Mouse (Mus musculus) spleen, postnatal 4 days (tissue): Measurements from ENCODE around the gene Obsl1.

Experiments
- DNase-seq, 2 experiments: peaks; one replicate each; pipeline ENCODE4 v3.0.0; 2022; ENCODE audit warnings: low spot score in 2 of 2

Gene Obsl1

DNA sequence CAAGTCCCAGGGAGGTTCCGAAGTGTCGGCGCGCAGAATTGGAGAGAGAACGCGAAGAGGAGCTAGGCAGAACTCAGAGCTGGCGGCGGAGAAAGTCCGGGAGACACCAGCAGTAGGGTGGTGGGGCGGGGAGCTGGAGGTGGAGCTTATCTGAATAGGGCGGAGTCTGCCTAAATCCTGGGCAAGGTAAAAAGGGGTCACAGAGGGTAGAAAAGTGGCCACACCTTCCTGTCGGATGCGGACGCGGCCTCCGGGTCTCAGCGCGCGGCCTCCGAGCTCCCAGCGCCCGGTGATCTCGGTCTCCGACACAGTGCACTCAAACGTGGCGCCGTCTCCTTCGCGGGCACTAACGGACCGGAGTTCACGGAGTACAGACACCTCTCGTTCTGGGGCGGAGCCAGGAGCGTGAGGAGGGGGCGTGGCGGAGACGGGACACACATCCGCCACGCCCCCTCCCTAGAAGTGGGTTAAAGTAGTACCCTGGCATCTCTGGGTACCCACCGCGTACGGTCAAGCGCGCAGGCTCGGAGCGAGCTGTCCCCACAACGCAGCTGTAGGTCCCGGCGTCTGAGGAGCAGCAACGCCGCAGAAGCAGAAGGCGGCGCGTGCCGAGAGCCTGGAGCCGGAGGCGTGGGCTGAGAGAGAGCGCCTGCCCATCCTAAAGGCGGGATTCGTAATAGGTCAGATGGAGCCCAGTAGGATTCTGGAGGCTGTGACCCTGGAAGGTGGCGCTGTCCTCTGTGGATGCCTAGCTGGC lies 18.7 kb downstream of the Obsl1 start:
- no peak for DNase-seq

DNA sequence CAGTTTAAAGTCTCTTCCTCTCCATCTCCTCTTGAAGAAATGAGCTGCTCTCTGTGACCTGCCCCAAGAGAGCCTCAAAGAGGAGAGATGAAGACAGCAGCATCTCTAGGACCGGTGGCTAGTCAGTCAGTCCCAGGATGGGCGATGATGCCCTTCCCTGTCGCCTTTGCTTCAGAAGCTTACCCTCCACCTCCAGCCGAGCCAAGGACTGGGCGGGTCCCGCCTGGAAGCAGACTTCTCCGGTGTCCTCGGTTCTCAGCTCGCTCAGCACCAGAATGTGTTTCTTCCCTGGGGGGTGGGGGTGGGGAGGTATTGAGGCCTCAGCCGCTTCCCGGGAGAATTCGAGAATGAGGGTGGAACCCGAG lies 19.2 kb downstream of the Obsl1 start:
- DNase-seq, result no peak

DNA sequence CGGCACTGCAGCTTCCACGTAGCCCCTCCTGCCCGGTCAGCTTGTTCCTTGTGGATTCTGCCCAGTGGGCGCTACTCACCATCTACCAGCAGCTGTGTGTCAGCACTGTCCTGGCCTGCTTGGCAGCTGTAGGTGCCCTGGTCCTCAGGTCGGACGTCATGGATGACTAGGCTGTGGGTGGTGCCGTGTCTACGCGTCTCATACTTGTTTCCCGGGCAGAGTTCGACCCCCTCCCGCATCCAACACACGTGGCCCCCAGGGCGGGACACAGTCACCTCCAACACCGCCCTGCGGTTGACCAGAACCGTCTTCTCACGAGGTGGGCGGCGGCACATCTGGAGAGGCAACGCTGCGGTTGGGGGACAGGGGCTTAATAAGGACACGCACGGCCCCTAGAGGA lies 19.7 kb downstream of the Obsl1 start:
- no peak for DNase-seq

DNA sequence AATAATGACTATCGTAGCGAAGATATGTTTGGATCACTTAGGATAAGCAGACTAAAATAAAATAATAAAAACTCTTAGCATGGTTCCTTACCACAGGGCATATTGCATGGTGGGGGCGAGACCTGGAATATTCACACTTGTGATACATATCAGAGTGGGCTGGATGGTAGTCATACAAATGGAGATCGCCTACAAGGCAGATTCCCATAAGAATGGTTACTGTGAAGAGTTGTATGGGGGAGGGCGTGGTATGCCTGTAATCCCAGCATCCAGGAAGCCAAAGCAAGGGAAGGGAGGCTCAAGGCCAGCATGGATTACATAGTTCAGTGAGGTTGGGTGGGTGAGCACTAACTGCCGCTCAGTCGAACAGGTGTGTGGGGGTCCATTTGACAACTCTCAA lies 25.5 kb downstream of the Obsl1 start:
- no peak for DNase-seq

DNA sequence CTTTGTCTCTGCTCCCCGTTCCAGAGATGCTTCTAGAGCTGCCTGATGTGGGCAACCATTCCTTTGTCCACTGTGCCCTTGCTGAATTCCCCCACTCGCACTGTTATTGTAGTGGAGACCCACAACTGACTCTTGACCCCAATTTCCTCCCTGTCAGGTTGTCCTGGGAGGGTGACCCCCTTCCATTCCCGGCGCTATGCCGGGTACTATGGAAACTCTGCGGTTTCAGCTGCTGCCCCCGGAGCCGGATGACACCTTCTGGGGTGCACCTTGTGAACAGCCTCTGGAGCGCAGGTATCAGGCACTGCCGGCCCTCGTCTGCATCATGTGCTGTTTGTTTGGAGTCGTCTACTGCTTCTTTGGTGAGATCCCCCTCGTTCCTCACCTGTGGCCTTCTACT lies 26.2 kb downstream of the Obsl1 start:
- DNase-seq, result no peak

DNA sequence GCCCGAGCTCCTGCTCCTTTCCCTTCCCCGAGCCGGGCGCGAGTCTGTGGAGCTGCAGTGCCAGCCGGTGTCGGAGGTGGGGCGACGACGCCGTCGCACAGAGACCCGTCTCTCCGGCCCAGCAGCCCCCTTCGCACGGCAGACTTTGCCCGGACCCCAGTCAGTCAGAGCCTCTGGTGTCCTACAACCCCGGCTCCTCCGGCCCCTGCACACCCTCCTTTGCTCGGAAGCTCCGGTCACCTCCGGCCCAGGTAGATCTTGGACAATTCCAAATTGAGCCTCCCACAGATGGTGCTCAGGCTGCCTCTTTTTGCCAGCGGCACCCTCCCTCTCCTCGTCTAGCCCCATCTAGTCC lies 26.6 kb downstream of the Obsl1 start:
- DNase-seq, result no peak

DNA sequence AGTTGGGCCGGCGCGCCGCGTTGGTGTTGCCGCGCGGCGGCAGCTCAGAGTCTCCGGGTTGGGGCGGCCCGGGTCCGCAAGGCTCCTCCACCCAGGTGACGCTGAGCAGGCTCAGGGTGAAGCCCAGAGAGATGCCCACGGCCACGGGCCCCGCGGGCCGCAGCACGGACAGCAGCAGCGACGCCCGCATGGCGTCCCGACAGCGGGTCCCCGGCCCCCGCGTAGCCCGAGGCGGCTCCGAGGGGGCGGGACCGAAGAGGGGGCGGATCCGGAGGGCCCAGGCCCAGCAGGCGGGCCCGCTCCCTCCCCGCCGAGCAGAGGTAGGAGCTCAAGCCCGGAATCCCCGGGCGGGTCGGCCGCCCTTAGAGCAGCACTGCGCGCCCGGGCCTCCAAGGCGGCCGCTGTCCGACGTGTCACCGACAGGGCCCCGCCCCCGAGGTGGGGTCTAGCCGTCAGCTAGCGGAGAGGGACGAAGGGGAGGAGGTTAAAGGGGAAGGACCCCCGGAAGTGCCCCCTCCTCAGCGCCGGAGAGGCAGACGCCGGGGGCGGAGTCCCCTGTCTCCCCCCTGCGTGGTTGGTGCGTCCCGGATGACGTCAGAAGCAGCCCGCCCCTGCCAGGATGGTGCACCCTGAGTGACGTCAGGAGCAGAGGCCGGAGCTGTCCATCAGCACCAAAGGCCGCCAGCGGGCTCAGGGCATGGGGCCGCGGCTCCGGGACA lies 27.2 kb downstream of the Obsl1 start, which contains the start of the genes Chpf and Tmem198:
Chpf (minus strand) TSS at position 392 of the 719 bp plus-strand sequence.
Tmem198 (plus strand) TSS at position 617 of the 719 bp plus-strand sequence.
- peak; percentile 86 to 93 for DNase-seq

DNA sequence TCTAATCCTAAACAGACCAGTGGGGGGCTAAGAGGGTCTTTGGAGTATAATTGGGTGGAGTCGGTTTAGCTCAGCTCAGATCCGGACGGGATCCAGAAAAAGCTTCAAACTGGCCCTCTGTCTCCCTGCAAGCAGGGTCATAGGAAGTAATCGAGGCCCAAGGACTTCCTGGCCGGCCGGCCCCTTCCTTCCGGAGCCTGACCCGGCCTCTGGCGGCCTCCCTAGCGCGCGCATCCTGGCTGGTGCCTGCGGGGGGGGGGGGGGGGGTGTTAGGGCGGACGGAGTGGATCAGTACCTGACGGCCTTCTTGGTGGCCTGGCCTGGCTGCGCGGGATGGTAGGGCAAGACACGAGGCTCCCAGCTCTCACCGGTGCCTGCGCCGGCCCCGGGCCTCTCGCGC lies 27.8 kb downstream of the Obsl1 start:
- DNase-seq, result no peak

DNA sequence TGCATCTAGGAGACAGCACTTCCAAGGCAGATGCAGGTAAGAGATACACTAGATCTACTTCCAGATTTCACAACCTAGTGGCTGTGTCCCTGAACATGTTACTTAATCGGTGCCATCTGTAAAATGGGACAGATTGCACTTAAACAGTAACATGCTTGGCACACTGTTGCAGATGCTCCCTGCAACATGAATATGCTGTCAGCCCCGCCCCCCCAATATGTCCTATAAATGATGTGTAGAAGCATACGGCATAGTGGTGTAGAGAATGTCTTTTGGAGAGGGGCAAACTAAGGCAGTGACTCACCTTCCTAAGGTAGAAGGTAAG lies 28.3 kb downstream of the Obsl1 start:
- DNase-seq, result no peak

DNA sequence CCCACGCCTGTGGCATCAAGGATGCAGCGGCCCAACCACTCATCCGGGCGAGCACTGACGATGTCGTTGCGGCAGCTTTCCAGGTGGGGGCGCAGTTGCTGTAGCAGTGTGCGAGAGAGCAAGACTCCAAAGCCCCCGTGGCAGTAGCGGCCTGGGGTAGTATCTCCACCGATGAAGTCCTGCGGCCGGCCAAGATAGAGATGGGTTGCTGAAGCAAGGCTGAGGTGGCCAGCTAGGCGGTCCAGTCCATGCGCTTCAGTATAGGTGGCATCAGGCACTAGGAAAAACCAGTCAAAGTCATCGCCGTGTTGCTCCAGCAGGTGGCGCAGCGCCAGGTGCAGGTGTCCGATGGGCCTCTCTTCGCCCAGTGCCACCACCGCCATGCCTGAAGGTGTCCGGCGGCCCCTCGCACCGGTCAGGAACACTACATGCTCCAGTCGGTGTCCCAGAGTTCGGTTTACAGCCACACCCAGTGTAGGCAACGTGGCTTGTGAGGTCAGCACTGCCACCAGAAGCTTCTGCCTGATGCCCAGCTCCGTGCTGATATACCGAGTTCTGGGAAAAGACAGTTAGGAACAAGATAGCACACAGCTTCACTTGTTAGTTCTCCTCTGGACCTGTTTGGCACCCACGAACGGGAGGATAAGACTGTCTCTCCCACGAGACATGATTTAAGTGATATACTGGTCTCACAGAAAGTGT lies 28.8 kb downstream of the Obsl1 start:
- peak; percentile 76 to 91 for DNase-seq

DNA sequence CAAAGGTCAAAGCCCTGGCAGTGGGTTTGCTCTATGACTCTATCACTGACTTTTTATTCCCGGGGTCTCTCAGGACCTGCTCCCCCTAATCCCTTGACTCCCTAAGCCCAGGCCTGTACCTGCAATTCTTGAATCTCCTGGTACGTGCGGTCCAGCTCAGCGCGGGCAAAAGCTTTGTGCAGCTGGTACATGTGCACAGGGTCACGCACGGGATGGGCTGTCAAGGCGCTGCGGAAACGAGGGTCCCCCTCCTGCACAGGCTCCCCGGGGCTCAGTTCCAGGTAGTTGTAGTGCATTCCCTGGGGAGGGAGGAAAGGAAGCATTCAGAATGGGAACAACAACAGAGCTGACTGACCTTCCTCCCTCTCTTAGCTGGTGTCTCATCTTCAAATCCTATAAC lies 29.8 kb downstream of the Obsl1 start:
- no peak for DNase-seq

DNA sequence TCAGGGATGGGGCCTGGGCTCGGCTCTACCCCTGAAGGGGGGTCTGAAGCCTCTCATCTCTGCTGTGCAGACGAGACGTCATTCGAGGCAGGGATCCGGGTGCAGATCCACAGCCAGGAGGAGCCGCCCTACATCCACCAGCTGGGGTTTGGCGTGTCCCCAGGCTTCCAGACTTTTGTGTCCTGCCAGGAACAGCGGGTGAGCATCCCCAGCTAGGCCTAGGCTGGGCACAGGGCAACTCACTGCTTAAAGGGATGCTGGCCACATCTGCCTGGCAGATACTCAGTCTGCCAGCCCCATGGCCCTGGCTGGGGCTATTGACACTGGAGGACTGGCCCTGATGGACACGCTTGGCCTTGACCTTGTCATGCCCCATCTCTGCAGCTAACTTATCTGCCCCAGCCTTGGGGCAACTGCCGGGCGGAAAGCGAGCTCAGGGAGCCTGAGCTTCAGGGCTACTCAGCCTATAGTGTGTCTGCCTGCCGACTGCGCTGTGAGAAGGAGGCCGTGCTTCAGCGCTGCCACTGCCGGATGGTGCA lies 36.9 kb downstream of the Obsl1 start:
- no peak for DNase-seq

DNA sequence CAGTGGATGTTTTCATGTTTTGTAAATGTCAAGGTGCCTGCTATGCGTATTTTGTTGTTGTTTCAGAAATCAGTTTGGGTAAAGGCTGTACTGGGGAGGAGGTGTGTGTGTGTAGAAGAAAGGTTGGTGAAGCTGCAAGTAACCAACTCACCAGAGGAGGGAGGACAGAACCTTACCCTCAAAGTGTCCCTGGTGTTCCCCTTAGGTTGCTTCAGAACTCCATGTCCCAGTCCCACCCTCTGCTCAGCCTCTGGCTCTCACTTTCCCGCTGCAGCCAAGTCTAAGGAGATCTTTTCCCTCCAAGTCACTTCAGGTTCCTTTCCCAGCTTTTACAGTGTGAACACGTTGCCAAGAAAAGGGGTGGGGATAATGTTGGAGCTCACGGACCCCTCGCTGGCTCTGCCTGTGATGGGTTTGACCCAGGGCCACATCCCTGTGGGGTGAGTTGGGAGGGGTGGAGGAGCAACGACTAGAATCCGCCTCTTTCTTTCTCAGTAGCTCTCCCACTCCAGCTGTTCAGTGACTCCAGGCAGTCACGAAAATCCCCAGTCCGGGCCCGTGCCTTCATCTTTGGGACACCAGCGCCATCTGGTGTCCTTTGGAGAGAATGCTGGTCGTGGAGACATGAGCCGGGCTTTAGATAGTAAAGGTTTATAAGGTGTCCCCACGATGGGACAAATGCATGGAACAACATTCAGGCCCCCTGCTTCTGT lies 38.9 kb downstream of the Obsl1 start:
- peak; percentile 60 to 84 for DNase-seq

DNA sequence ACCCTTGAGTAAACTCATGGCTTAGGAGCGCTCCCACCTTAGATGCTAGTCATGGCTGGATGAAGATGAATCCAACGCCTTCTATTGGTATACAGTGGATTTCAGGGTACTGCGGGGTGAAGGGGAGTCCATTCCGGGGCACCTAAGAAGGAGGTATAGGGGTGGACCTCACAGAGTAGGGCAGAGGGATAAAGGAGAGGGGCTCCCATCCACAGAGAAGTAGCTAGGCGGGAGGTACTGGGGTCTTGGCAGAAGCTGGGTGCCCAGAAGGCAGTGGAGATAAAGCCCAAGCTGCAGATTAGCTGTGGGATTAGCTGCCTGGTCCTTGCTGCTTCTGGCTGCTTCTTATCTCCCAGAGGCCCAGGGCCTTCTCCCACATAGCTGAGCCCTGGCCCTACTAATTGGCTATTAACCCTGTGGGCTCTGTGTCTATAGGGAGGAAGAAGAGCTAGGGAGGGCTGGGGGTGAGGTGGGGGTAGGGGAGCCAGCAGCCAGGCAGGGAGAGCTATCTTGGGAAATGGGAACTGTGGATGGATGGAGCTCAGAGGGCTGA lies 42.5 kb downstream of the Obsl1 start:
- no peak for DNase-seq

DNA sequence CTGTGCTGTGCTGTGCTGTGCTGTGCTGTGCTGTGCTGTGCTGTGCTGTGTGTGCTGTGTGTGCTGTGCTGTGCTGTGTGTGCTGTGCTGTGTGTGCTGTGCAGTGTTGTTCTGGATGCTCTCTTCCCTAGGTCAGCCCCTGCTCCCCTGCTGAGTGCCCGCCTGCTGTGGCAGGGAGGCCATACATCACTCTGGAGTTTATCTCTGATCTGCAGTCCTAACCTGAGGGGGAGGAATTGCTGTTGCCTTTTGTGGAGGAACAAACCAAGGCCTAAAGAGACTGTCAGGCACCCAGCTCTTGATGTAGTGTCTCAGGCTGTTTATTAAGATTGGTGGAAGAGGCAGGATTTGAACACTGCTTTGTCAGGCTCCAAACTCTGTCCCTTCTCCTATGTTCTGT lies 43.6 kb downstream of the Obsl1 start:
- no peak for DNase-seq

DNA sequence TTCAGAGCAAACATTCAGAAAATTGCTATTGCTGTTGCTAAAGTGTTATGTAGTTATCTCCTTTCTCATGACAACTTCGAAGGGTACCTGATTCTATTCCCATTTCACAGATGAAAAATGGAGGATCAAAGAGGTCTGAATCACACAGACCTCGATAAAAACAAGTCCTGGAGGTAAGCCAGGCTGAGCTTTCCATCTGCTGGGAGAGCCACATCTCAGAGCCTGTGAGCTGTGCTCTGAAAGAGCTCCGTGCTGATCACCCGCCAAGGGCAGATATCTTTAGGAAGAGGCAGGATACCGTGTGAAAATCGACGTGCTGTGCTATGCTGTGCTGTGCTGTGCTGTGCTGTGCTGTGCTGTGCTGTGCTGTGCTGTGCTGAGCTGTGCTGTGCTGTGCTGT lies 46.0 kb downstream of the Obsl1 start:
- no peak for DNase-seq

DNA sequence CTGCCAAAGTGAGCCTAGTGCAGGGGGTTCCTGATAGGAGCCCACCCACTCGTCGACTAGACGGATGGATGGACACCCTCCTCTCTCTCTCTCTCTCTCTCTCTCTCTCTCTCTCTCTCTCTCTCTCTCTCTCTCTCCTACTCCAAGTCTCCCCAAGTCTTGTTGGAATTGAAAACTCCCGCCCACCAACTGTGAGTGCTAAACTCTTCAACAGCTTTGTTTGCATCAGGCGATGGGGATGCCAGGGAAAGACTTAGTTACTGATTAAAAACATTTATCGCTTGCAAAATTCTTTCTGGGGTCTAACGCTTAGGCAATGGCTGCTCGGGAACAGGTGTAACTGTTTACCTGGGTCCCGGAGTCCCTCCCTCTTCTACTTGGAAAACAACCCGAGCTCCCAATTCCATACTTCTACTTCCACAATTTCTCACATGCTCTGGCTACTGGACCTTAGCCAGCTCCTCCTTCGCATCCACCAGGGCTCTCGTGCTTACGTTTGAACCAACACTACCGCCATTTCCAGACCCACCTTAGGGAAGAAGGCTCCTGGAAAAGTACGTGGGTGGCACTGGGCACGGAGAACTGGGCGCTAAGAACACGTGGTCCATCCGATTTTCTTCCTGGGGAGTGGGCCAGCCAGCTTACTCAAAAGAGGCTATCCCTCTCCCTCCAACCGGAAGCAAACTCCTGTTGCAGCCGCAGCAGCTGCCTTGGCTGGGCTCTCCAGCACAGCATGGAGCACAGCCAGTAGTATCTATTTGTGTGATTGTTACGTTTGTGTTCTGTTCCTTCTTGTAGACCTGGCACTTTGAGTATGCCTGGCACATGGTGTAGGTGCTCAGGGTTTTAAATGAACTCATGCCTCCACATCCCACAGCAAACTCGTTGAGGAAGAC lies 47.2 kb downstream of the Obsl1 start:
- DNase-seq, result no peak

DNA sequence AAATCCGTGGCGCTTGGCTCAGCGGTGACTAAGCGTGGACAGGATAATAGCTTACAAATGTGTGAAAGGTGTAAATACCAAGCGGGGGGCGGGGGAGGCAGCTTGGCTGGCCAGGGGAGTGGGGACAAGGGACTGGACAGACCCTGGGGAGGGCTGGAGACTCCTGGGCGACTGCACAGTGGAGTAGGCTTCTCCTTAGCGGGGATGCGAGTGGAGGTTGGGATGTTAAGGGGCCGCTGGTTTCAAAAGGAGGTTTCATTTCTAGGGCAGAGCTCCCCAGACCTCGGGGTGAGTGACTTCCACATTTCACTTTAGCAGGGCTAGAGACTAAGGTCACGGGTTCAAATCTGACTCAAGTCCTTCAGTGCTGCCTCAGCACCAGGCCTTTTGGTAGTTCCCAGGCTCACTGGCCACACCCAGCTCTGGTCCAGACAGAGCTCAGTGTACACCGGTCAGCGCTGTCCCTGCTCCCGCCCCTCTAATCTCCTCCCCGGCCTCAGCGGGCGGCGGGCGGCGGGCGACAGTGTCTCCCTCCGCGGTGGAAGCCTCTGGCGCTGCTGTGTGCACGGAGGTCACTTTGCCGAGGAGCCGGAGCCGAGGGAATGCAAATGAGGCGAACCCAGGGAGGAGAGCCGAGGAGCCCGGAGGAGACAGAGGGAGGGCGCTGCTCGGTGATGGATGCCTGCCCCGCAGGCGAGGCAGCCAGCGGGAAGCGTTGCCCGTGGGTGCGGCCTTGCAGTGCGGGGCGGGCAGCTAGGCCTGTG lies 48.0 kb downstream of the Obsl1 start:
- no peak for DNase-seq

DNA sequence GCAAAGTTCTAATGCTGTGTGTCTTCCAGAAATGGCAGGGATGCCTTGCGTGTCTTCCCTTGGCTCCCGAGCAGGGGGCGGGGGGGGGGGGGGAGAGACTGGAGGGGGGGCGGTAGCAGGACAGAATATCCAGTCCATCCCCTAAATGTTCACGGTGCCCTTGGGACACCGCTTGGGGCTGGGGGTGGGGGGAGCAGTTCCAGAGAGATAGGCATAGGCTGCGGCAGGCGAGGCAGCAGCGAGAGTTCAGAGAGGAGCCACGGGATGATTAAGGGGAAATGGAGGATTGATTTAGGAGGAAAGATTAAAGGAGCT lies 48.6 kb downstream of the Obsl1 start:
- no peak for DNase-seq
